Mouse (Mus musculus) heart, embryonic 10.5 days (tissue): ENCODE measurements around the gene Srcin1. TPM values are rescaled to one million over a fixed set of nuclear protein-coding genes. Genes with fewer than 3 reads are reported as not detected.

Experiments used
- DNase-seq: peaks from one replicate; pipeline ENCODE4 v3.0.0-alpha.2; 2017; ENCODE audit warnings: low spot score
- H3K27ac ChIP-seq: fragments of 300-500 bp; sonication (generic); 2 replicates; pipeline ENCODE4 v1.5.1; 2016; ENCODE audit warnings: mild to moderate bottlenecking
- H3K27me3 ChIP-seq: fragments of 300-500 bp; sonication (generic); 2 replicates; pipeline ENCODE4 v1.6.1; 2016; ENCODE audit warnings: mild to moderate bottlenecking; ENCODE audit not compliant: poor library complexity, insufficient read depth, severe bottlenecking
- H3K36me3 ChIP-seq: fragments of 300-500 bp; sonication (generic); 2 replicates; pipeline ENCODE4 v1.6.1; 2016; ENCODE audit warnings: mild to moderate bottlenecking, moderate library complexity
- H3K4me1 ChIP-seq: fragments of 300-500 bp; sonication (generic); 2 replicates; pipeline ENCODE4 v1.6.1; 2016; ENCODE audit warnings: mild to moderate bottlenecking
- H3K4me3 ChIP-seq: fragments of 300-500 bp; sonication (generic); 2 replicates; pipeline ENCODE4 v1.5.1; 2016; ENCODE audit warnings: mild to moderate bottlenecking, moderate library complexity
- H3K9me3 ChIP-seq: fragments of 300-500 bp; sonication (generic); 2 replicates; pipeline ENCODE4 v1.6.1; 2016; ENCODE audit warnings: mild to moderate bottlenecking, moderate library complexity
- WGBS: fragments of 180-500 bp; shearing (Covaris S2); methylation state at CpG from one replicate; pipeline ENCODE4 v1.1.7; 2016; 5-methylcytosine and 5-hydroxymethylcytosine counted together
- polyA plus RNA-seq: library from polyadenylated mRNA; unstranded; fragments of >200 nt; fragmentation: Nextera tagmentation; extraction: Ambion mirVana; gene quantifications from 2 replicates; pipeline ENCODE4 v1.2.1, GENCODE M21; 2016

Gene Srcin1
- polyA plus RNA-seq, 1 experiment from 2014 or later = 0.14 TPM

- Histone ChIP-seq H3K4me1 (peaks cover 46% of the 10 kb centered on the region), H3K36me3 (no peaks in the 10 kb centered on the region), H3K27ac (no peak overlapping the region), H3K4me3 (peak overlapping the region; percentile 43), H3K27me3 (peaks cover 88% of the 10 kb centered on the region), H3K9me3 (no peaks in the 10 kb centered on the region)
- WGBS = 5% methylated on average over 20 of the region's 20 CpGs
- DNase-seq = no peak
These were observed 42.9 kb downstream of the Srcin1 start for GRCm38 (mm10) chr11:97532950-97533582.

GRCm38 (mm10) chr11:97532354-97532753 is 43.6 kb downstream of the Srcin1 start:
- Histone ChIP-seq H3K27me3 (peaks cover 86% of the 10 kb centered on the region), H3K4me3 (peak overlapping the region; percentile 60), H3K27ac (no peak overlapping the region), H3K4me1 (peaks cover 44% of the 10 kb centered on the region), H3K9me3 (no peaks in the 10 kb centered on the region), H3K36me3 (no peaks in the 10 kb centered on the region)
- no peak for DNase-seq
- 11% methylated on average over 8 of the region's 8 CpGs for WGBS

- Histone ChIP-seq H3K27me3 (peaks cover 83% of the 10 kb centered on the region), H3K27ac (no peak overlapping the region; the same call in 1 of the 2 replicates), H3K4me3 (peak overlapping the region; percentile 60), H3K9me3 (no peaks in the 10 kb centered on the region), H3K4me1 (peaks cover 37% of the 10 kb centered on the region), H3K36me3 (no peaks in the 10 kb centered on the region)
- peak; percentile 92 for DNase-seq
- 7% methylated on average over 46 of the region's 46 CpGs for WGBS
These were observed 44.4 kb downstream of the Srcin1 start for GRCm38 (mm10) chr11:97531381-97532260.

GRCm38 (mm10) chr11:97530961-97531360 is 45.0 kb downstream of the Srcin1 start:
- DNase-seq = no peak
- Histone ChIP-seq H3K4me1 (peaks cover 30% of the 10 kb centered on the region), H3K9me3 (no peaks in the 10 kb centered on the region), H3K36me3 (no peaks in the 10 kb centered on the region), H3K27me3 (peaks cover 83% of the 10 kb centered on the region), H3K4me3 (no peak overlapping the region), H3K27ac (no peak overlapping the region)
- WGBS = 47% methylated on average over 5 of the region's 5 CpGs

- Histone ChIP-seq H3K9me3 (no peaks in the 10 kb centered on the region), H3K4me3 (no peak overlapping the region), H3K4me1 (peaks cover 32% of the 10 kb centered on the region), H3K27ac (no peak overlapping the region), H3K27me3 (peaks cover 83% of the 10 kb centered on the region), H3K36me3 (no peaks in the 10 kb centered on the region)
- DNase-seq = no peak
- 85% methylated on average over 6 of the region's 6 CpGs for WGBS
These were observed 45.9 kb downstream of the Srcin1 start for GRCm38 (mm10) chr11:97530069-97530468.

GRCm38 (mm10) chr11:97528282-97528808 is 47.6 kb downstream of the Srcin1 start:
- Histone ChIP-seq H3K4me1 (peaks cover 38% of the 10 kb centered on the region), H3K27me3 (peaks cover 80% of the 10 kb centered on the region), H3K27ac (no peak overlapping the region), H3K9me3 (no peaks in the 10 kb centered on the region), H3K4me3 (no peak overlapping the region), H3K36me3 (no peaks in the 10 kb centered on the region)
- DNase-seq = no peak
- WGBS = 73% methylated on average over 18 of the region's 18 CpGs

- no peak overlapping the region for H3K4me3 ChIP-seq
- DNase-seq = no peak
- H3K36me3 ChIP-seq = no peaks in the 10 kb centered on the region
- 0 out of 2 replicates have a peak overlapping the region, but pooled peaks have one; percentile 22 for H3K27ac ChIP-seq
- H3K9me3 ChIP-seq = no peaks in the 10 kb centered on the region
- WGBS = 81% methylated on average over 6 of the region's 6 CpGs
- peaks cover 27% of the 10 kb centered on the region for H3K4me1 ChIP-seq
- H3K27me3 ChIP-seq = peaks cover 80% of the 10 kb centered on the region
These were observed 50.7 kb downstream of the Srcin1 start for GRCm38 (mm10) chr11:97525313-97525712.

- Histone ChIP-seq H3K27me3 (peaks cover 81% of the 10 kb centered on the region), H3K4me1 (peaks cover 29% of the 10 kb centered on the region), H3K36me3 (no peaks in the 10 kb centered on the region), H3K27ac (no peak overlapping the region), H3K4me3 (no peak overlapping the region), H3K9me3 (no peaks in the 10 kb centered on the region)
- 57% methylated on average over 9 of the region's 9 CpGs for WGBS
- no peak for DNase-seq
These were observed 51.7 kb downstream of the Srcin1 start for GRCm38 (mm10) chr11:97524306-97524705.

GRCm38 (mm10) chr11:97523827-97524261 is 52.1 kb downstream of the Srcin1 start:
- H3K4me3 ChIP-seq = peak overlapping the region; percentile 12; the same call in 1 of the 2 replicates
- no peak for DNase-seq

GRCm38 (mm10) chr11:97523107-97523506 is 52.9 kb downstream of the Srcin1 start:
- WGBS = 78% methylated on average over 14 of the region's 14 CpGs
- no peak overlapping the region for H3K4me3 ChIP-seq
- peaks cover 92% of the 10 kb centered on the region for H3K27me3 ChIP-seq
- peak overlapping the region; percentile 60; the same call in 1 of the 2 replicates for H3K27ac ChIP-seq
- no peak for DNase-seq
- H3K36me3 ChIP-seq = no peaks in the 10 kb centered on the region
- H3K4me1 ChIP-seq = peaks cover 34% of the 10 kb centered on the region
- H3K9me3 ChIP-seq = no peaks in the 10 kb centered on the region

More at GRCm38 (mm10) chr11:97523827-97524261, 52.1 kb downstream of the Srcin1 start:
- 18% methylated on average over 1 of the region's 1 CpGs for WGBS
- Histone ChIP-seq H3K36me3 (no peaks in the 10 kb centered on the region), H3K27ac (peak overlapping the region; percentile 60; the same call in 1 of the 2 replicates), H3K9me3 (no peaks in the 10 kb centered on the region), H3K4me1 (peaks cover 34% of the 10 kb centered on the region), H3K27me3 (peaks cover 85% of the 10 kb centered on the region)

- WGBS = 71% methylated on average over 29 of the region's 29 CpGs
- DNase-seq = no peak
- H3K9me3 ChIP-seq = no peaks in the 10 kb centered on the region
- H3K4me3 ChIP-seq = no peak overlapping the region
- no peaks in the 10 kb centered on the region for H3K36me3 ChIP-seq
- H3K27me3 ChIP-seq = peaks cover 85% of the 10 kb centered on the region
- peaks cover 34% of the 10 kb centered on the region for H3K4me1 ChIP-seq
- 0 out of 2 replicates have a peak overlapping the region, but pooled peaks have one; percentile 6 for H3K27ac ChIP-seq
These were observed 54.1 kb downstream of the Srcin1 start for GRCm38 (mm10) chr11:97521741-97522474.

- WGBS = 87% methylated on average over 7 of the region's 7 CpGs
- Histone ChIP-seq H3K4me3 (no peak overlapping the region), H3K9me3 (no peaks in the 10 kb centered on the region), H3K4me1 (peaks cover 34% of the 10 kb centered on the region), H3K36me3 (no peaks in the 10 kb centered on the region), H3K27ac (no peak overlapping the region), H3K27me3 (peaks cover 80% of the 10 kb centered on the region)
- no peak for DNase-seq
These were observed 55.4 kb downstream of the Srcin1 start for GRCm38 (mm10) chr11:97520541-97520940.
